Comparison of ENCODE assay signal across 18 mouse cellular contexts in genomic region chr16:18474021-18474420, GRCm38 (mm10). TPM values are rescaled to one million over a fixed set of nuclear protein-coding genes. Genes with fewer than 3 reads are reported as not detected.
"Had no signal": no experiment of that assay in that cellular context is flagged by ENCODE, and none has a peak within 500 bp of the region (broad histone marks: within the 10 kb centered on the region; RNA-seq: fewer than 3 reads in every experiment).

No protein-coding gene starts in this region.

- H3K27ac ChIP-seq: liver, embryonic 15.5 days; lung, embryonic 15.5 days; macrophage; midbrain, embryonic 13.5 days; midbrain, embryonic 15.5 days; neural tube, embryonic 12.5 days; stomach, embryonic 15.5 days; stomach, postnatal 0 days had no signal

- H3K27me3 ChIP-seq: liver, embryonic 15.5 days; lung, embryonic 15.5 days; megakaryocyte, embryonic 14.5 days; midbrain, embryonic 13.5 days; midbrain, embryonic 15.5 days; neural tube, embryonic 12.5 days; stomach, embryonic 15.5 days had no signal

- H3K9ac ChIP-seq: liver, embryonic 15.5 days; liver, postnatal 0 days; lung, embryonic 15.5 days; midbrain, embryonic 13.5 days; midbrain, embryonic 15.5 days; neural tube, embryonic 12.5 days; stomach, embryonic 15.5 days had no signal

- H3K4me2 ChIP-seq: liver, embryonic 15.5 days; lung, embryonic 15.5 days; midbrain, embryonic 11.5 days; midbrain, embryonic 13.5 days; midbrain, embryonic 15.5 days; neural tube, embryonic 12.5 days; stomach, embryonic 15.5 days had no signal

- H3K36me3 ChIP-seq: stomach, embryonic 15.5 days had no signal

- H3K4me3 ChIP-seq: liver, embryonic 15.5 days; lung, embryonic 15.5 days; megakaryocyte, embryonic 14.5 days; midbrain, embryonic 13.5 days; midbrain, embryonic 15.5 days; neural tube, embryonic 12.5 days; stomach, embryonic 15.5 days had no signal

- ATAC-seq: liver, postnatal 0 days; lung, postnatal 0 days; midbrain, embryonic 13.5 days; midbrain, embryonic 15.5 days had no signal

- H3K9me3 ChIP-seq: liver, embryonic 15.5 days; lung, embryonic 15.5 days; megakaryocyte, embryonic 14.5 days; midbrain, embryonic 13.5 days; midbrain, embryonic 15.5 days; neural tube, embryonic 12.5 days; stomach, embryonic 15.5 days had no signal

- DNase-seq: liver, postnatal 0 days; lung, adult 2 months; lung, postnatal 14 days; lung, postnatal 36 days; right cerebral cortex, postnatal 14 days; thymus, adult 2 months; thymus, postnatal 14 days had no signal

- H3K4me1 ChIP-seq: liver, embryonic 15.5 days; midbrain, embryonic 13.5 days; midbrain, embryonic 15.5 days; stomach, embryonic 15.5 days had no signal

RNA-seq across cellular contexts. Expression of gene Rtl10, which starts 24.7 kb away (rescaled TPM):
- polyA plus RNA-seq: macrophage had no signal
